Mouse (Mus musculus) cerebellum, postnatal 10 days (tissue): ENCODE measurements around the gene Hoxa13.

Experiments
- DNase-seq, 2 experiments: peaks; one replicate each; pipeline ENCODE4 v3.0.0; 2021; ENCODE audit warnings: mixed read lengths in 2 of 2

The Hoxa13 gene

GRCm38 (mm10) chr6:52260654-52261575, at the start of gene Hoxa13:
TSS of gene Hoxa13 (minus strand) at chr6:52260880.
- peak in 1 of 2 experiments; percentile 19 for DNase-seq

GRCm38 (mm10) chr6:52310366-52310765, 49.7 kb upstream of the Hoxa13 start:
- DNase-seq: peak in 1 of 2 experiments; percentile 39

GRCm38 (mm10) chr6:52309766-52310165, 49.1 kb upstream of the Hoxa13 start:
- DNase-seq: peak in 1 of 2 experiments; percentile 15

GRCm38 (mm10) chr6:52305877-52306389, 45.3 kb upstream of the Hoxa13 start:
- DNase-seq: peak; percentile 74 to 77

GRCm38 (mm10) chr6:52303426-52303825, 42.7 kb upstream of the Hoxa13 start:
- no peak for DNase-seq

GRCm38 (mm10) chr6:52300806-52301205, 40.1 kb upstream of the Hoxa13 start:
- DNase-seq: no peak

- no peak for DNase-seq
Measured at GRCm38 (mm10) chr6:52298511-52298910, 37.8 kb upstream of the Hoxa13 start.

GRCm38 (mm10) chr6:52294616-52295015, 33.9 kb upstream of the Hoxa13 start:
- no peak for DNase-seq

GRCm38 (mm10) chr6:52292328-52292727, 31.6 kb upstream of the Hoxa13 start:
- no peak for DNase-seq

- peak; percentile 26 to 37 for DNase-seq
Measured at GRCm38 (mm10) chr6:52291021-52291860, 30.6 kb upstream of the Hoxa13 start.

GRCm38 (mm10) chr6:52290186-52290585, 29.5 kb upstream of the Hoxa13 start:
- no peak for DNase-seq

- no peak for DNase-seq
Measured at GRCm38 (mm10) chr6:52283896-52284295, 23.2 kb upstream of the Hoxa13 start.

- no peak for DNase-seq
Measured at GRCm38 (mm10) chr6:52281084-52281483, 20.4 kb upstream of the Hoxa13 start.

- DNase-seq: no peak
Measured at GRCm38 (mm10) chr6:52276920-52277319, 16.2 kb upstream of the Hoxa13 start.

GRCm38 (mm10) chr6:52276382-52276781, 15.7 kb upstream of the Hoxa13 start:
- DNase-seq: no peak

GRCm38 (mm10) chr6:52275563-52276280, 15.0 kb upstream of the Hoxa13 start:
- no peak for DNase-seq

- DNase-seq: no peak
Measured at GRCm38 (mm10) chr6:52274576-52274975, 13.9 kb upstream of the Hoxa13 start.

GRCm38 (mm10) chr6:52273656-52274280, 13.1 kb upstream of the Hoxa13 start:
- DNase-seq: peak in 1 of 2 experiments; percentile 29

GRCm38 (mm10) chr6:52272766-52273655, 12.3 kb upstream of the Hoxa13 start:
- no peak for DNase-seq

- DNase-seq: peak; percentile 79 to 84
Measured at GRCm38 (mm10) chr6:52270494-52271480, 10.1 kb upstream of the Hoxa13 start.
